Mouse (Mus musculus) monocyte, adult 2 months (primary cell): ENCODE data around the gene Bbs1.

Experiments used
- DNase-seq, 2 experiments: peaks; one replicate each; pipeline ENCODE4 v3.0.0; 2022; ENCODE audit warnings: low spot score in 2 of 2, low read depth in 1 of 2

The Bbs1 gene

DNA sequence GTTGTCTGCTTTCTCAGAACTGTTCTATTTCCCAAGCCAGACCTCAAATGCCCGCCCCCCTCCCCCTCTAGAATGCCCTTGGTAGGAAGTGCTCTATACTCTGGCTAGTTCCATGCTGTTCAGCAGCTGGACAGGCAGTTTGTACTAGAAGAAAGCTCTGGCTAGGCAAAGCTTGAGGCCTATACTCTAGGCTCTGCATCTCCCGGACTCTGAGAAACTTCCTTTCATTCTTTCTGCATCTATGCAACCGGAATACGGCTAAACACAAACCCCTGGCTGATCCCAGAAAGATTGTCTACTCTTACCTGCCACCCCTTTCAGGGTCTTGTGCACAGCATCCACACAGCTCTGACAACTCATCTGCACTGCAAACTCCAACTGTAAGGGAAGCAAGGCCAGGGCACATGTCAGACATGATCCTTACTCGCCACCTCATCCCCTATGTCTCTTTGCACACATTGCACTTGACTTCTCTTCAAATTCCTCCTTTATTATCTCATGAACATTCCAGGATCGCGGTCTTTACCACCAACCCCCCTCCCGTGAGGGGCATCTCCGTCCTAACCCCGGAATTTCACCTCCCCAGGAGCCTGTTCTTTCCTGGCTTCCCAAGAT, 67.8 kb downstream of the Bbs1 start:
- no peak for DNase-seq

DNA sequence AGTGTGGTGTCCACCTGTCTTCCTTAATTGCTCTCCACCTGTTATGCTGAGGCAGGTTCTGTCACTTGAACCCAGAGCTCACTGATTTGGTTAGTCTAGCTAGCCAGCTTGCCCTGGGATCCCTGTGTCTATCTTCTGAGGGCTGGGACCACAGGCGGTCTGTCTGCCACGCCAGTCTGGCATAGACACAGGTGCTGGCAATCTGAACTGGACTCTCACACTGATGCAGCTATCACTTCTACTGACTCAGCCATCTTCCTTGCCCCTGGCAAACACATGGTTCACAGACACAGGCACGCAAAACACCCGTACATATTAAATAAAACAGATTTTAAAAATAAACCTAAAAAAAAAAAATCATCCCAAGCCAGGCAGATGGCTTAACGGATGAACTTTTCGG, 69.4 kb downstream of the Bbs1 start:
- no peak for DNase-seq
